Mouse (Mus musculus) cortical plate, adult 2 months (tissue): ENCODE measurements around the gene Thrb. TPM values are rescaled to one million over a fixed set of nuclear protein-coding genes. Genes with fewer than 3 reads are reported as not detected.

Source experiments
- H3K27ac ChIP-seq: fragments of 200-500 bp; 2 replicates; pipeline ENCODE4 v1.5.1; 2012; ENCODE audit warnings: low read length, control low read depth, inconsistent platforms; ENCODE audit not compliant: insufficient read depth
- H3K4me1 ChIP-seq: fragments of 200-500 bp; 2 replicates; pipeline ENCODE4 v1.6.1; 2011; ENCODE audit warnings: low read length; ENCODE audit not compliant: control insufficient read depth, insufficient read depth
- H3K4me3 ChIP-seq: fragments of 200-500 bp; 2 replicates; pipeline ENCODE4 v1.5.1; 2011; ENCODE audit warnings: mild to moderate bottlenecking, low read length, control low read depth; ENCODE audit not compliant: insufficient read depth
- CTCF ChIP-seq: fragments of 200-500 bp; IDR thresholded peaks from 2 replicates; pipeline ENCODE4 v1.5.1; 2011; ENCODE audit warnings: mild to moderate bottlenecking, control low read depth, low read length; ENCODE audit not compliant: insufficient read depth; ENCODE audit errors: extremely low read depth
- POLR2A ChIP-seq: fragments of 200-500 bp; IDR thresholded peaks from 2 replicates; pipeline ENCODE4 v1.6.1; 2011; ENCODE audit warnings: mild to moderate bottlenecking, low read length, control low read depth; ENCODE audit not compliant: insufficient read depth; ENCODE audit errors: extremely low read depth
- polyA plus RNA-seq: library from polyadenylated mRNA; depleted of rRNA; stranded (reverse); fragments of >200 nt; gene quantifications from 2 replicates; pipeline ENCODE4 v1.2.3, GENCODE M21; 2012

The Thrb gene
- polyA plus RNA-seq, 1 experiment, result 27.3 TPM

DNA sequence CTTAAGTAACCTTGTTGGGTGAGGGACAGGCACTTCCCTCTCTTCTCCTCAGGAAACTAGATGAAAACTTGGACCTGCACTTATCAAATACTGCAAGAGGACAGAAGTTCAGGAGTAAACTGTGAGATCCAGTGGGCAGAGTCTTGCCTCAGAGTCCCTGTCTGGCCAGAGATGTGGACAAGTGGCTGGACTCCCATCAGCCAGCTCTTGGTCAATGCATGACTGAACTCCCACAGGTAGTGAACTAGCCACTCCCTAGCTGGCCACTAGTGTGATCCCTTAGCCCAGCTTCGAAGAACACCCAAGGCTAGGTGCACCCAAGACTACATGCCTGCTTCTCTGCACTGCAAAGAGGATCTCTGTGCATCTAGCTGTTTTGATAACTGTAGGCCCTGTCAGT is 234.7 kb downstream of the Thrb start:
- H3K4me1 ChIP-seq, result no peaks in the 10 kb centered on the region
- no peak overlapping the region for H3K4me3 ChIP-seq
- H3K27ac ChIP-seq, result no peak overlapping the region
- TF ChIP-seq POLR2A, result no peak
- no peak for TF ChIP-seq CTCF

DNA sequence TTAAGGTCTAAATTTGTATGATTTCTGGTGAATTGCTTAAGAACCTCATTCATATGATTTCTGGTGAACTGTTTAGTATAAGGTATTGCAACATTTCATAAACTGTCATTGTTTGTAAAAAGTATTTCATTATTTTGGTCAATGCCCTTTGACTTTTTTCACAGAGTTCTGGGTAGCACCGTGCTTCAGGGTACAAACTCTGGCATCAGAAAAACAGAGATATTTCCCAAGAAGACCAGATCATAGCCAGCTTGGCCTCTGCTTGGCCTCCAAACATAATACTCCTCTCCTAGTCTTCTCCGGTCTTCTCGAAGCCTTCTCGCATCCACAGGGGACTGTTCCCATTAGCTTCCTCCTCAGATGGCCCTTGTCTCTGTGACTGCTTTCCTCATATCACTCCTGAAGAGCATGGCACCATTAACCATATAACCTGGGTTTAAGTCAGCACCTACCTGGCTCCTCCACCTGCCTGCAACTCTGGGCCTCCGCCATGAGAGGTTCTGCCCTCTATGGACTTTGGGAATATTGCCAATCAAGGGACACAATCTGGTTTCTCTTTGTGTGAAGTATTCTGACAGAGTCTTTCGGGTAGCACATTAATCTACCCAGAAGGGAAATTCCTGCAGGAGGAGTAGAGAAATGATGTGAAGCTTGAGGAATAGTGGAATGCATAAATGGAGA is 239.8 kb downstream of the Thrb start:
- Histone ChIP-seq H3K27ac (no peak overlapping the region), H3K4me3 (no peak overlapping the region), H3K4me1 (no peaks in the 10 kb centered on the region)
- no peak for TF ChIP-seq CTCF
- no peak for TF ChIP-seq POLR2A

- TF ChIP-seq CTCF (no peak), POLR2A (no peak)
- no peaks in the 10 kb centered on the region for H3K4me1 ChIP-seq
These were observed 240.3 kb downstream of the Thrb start for GRCm38 (mm10) chr14:17900414-17900795.

DNA sequence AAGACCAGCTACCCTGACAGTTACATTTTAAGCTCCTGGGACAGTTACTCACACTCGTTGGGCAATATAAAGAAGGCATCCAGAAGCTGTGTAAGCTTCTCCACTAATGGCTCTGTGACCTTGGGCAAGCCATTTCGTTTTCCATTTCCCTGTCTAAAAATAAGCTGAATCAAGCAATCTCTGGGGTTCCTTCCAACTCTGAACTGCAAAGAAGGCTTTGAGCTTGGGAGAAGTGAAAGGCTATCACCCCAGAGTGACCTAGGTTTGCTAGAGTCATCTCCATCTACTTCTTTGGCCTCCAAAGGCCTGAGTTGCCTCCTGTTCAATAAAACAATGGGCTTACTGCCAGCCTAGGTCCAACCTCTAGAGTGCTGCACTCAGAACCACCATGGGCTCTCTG is 242.4 kb downstream of the Thrb start:
- no peak overlapping the region for H3K27ac ChIP-seq
- no peak overlapping the region for H3K4me3 ChIP-seq
- TF ChIP-seq POLR2A, result no peak
- no peak for TF ChIP-seq CTCF
- H3K4me1 ChIP-seq, result peaks cover 3% of the 10 kb centered on the region; the same call in 1 of the 2 replicates

More at GRCm38 (mm10) chr14:17900414-17900795, 240.3 kb downstream of the Thrb start:
- Histone ChIP-seq H3K4me3 (no peak overlapping the region), H3K27ac (no peak overlapping the region)

GRCm38 (mm10) chr14:17903121-17903520 is 243.1 kb downstream of the Thrb start:
- no peak overlapping the region for H3K4me3 ChIP-seq
- peaks cover 5% of the 10 kb centered on the region; the same call in 1 of the 2 replicates for H3K4me1 ChIP-seq
- TF ChIP-seq CTCF (no peak), POLR2A (no peak)
- no peak overlapping the region for H3K27ac ChIP-seq

GRCm38 (mm10) chr14:17904554-17904953 is 244.5 kb downstream of the Thrb start:
- H3K27ac ChIP-seq, result no peak overlapping the region
- H3K4me1 ChIP-seq, result peaks cover 5% of the 10 kb centered on the region; the same call in 1 of the 2 replicates
- H3K4me3 ChIP-seq, result no peak overlapping the region
- peak; percentile 44 for TF ChIP-seq CTCF
- TF ChIP-seq POLR2A, result no peak

- TF ChIP-seq CTCF (no peak), POLR2A (no peak)
- Histone ChIP-seq H3K4me1 (peaks cover 5% of the 10 kb centered on the region; the same call in 1 of the 2 replicates), H3K27ac (no peak overlapping the region), H3K4me3 (no peak overlapping the region)
These were observed 245.6 kb downstream of the Thrb start for GRCm38 (mm10) chr14:17905627-17906026.

DNA sequence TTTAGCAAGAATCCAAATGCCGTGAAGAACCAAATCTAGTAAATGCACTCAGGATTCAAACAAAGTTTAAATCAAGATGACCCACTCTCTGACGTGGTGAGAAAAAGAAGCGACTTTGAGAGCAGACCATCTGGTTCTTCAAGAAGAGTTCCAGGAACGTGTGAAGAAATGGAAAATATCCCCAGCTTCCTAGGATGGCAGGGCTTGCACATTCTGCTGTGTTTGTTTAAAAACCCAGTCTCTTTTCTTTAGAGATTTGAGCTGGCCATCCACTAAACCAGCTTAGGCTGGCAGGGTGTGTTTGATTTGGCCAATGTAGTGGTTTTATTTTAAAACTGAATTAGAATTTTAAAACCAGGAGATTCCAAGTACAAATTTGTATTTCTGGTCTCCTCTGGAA is 246.9 kb downstream of the Thrb start:
- no peak overlapping the region for H3K27ac ChIP-seq
- no peak overlapping the region for H3K4me3 ChIP-seq
- TF ChIP-seq POLR2A (no peak), CTCF (no peak)
- peaks cover 5% of the 10 kb centered on the region; the same call in 1 of the 2 replicates for H3K4me1 ChIP-seq

GRCm38 (mm10) chr14:17911157-17911556 is 251.1 kb downstream of the Thrb start:
- TF ChIP-seq CTCF, result no peak
- TF ChIP-seq POLR2A, result no peak
- Histone ChIP-seq H3K27ac (no peak overlapping the region), H3K4me3 (no peak overlapping the region), H3K4me1 (peaks cover 7% of the 10 kb centered on the region; the same call in 1 of the 2 replicates)

GRCm38 (mm10) chr14:17912573-17913207 is 252.6 kb downstream of the Thrb start:
- H3K4me3 ChIP-seq, result no peak overlapping the region
- TF ChIP-seq CTCF (no peak), POLR2A (no peak)

More at GRCm38 (mm10) chr14:17912573-17913207, 252.6 kb downstream of the Thrb start:
- Histone ChIP-seq H3K27ac (no peak overlapping the region), H3K4me1 (peaks cover 3% of the 10 kb centered on the region; the same call in 1 of the 2 replicates)
